Comparison of ENCODE assay signal across 9 mouse cellular contexts in genomic region chr5:88399849-88400248, GRCm38 (mm10). TPM values are rescaled to one million over a fixed set of nuclear protein-coding genes. Genes with fewer than 3 reads are reported as not detected.
DNase-seq lines count a peak whose midpoint lies in the region; ATAC-seq and TF ChIP-seq lines count a peak whose summit lies in the region.
"Had no signal": no experiment of that assay in that cellular context is flagged by ENCODE, and none has a peak within 500 bp of the region (broad histone marks: within the 10 kb centered on the region; RNA-seq: fewer than 3 reads in every experiment).

No protein-coding gene starts in this region.

- H3K4me2 ChIP-seq in liver, postnatal 0 days (ENCODE audit: low read depth, low read length): no peak overlapping the region

- ATAC-seq in liver, postnatal 0 days: no peak

- H3K36me3 ChIP-seq in liver, postnatal 0 days (replicated peaks; ENCODE audit: insufficient read depth, low read length): no peaks in the 10 kb centered on the region

- no peaks in the 10 kb centered on the region for H3K27me3 ChIP-seq in liver, postnatal 0 days (ENCODE audit: insufficient read depth, low read length)

- no peak overlapping the region for H3K9ac ChIP-seq in liver, postnatal 0 days (replicated peaks)

- TF ChIP-seq CTCF in gastrocnemius, adult 2 months (IDR thresholded peaks at IDR 0.05): peak; percentile 59
- peak; percentile 67 for TF ChIP-seq CTCF in liver, postnatal 0 days (IDR thresholded peaks at IDR 0.05; ENCODE audit: low read depth)

- no peaks in the 10 kb centered on the region for H3K9me3 ChIP-seq in liver, postnatal 0 days (ENCODE audit: low read length)

- 6% methylated on average over 6 of the region's 6 CpGs for WGBS in liver, postnatal 0 days (ENCODE audit: insufficient replicate concordance)

- H3K4me1 ChIP-seq in liver, postnatal 0 days (ENCODE audit: insufficient read depth): no peaks in the 10 kb centered on the region

- DNase-seq in B cell, adult 2 months: peak; percentile 52 to 55
- DNase-seq in WW6 (ENCODE audit: low read depth, low spot score): peak; percentile 39
- DNase-seq in cerebellum, postnatal 14 days: peak; percentile 95 to 98
- DNase-seq in gastrocnemius, adult 2 months: peak; percentile 71
- DNase-seq in kidney, postnatal 36 days: peak; percentile 70 to 92
- DNase-seq in liver, postnatal 0 days: peak; percentile 71
- DNase-seq in retina, postnatal 1 day: peak; percentile 78
- DNase-seq in urinary bladder, postnatal 14 days (ENCODE audit: low spot score): peak; percentile 83

- H3K27ac ChIP-seq in gastrocnemius, adult 2 months: no peak overlapping the region
- H3K27ac ChIP-seq in liver, postnatal 0 days (ENCODE audit: low read depth): no peak overlapping the region

- H3K4me3 ChIP-seq in gastrocnemius, adult 2 months: no peak overlapping the region
- no peak overlapping the region for H3K4me3 ChIP-seq in liver, postnatal 0 days (ENCODE audit: low read depth, low read length)

- TF ChIP-seq EP300 in liver, postnatal 0 days (IDR thresholded peaks at IDR 0.05; ENCODE audit: low read depth): no peak

- intact Hi-C loops in gastrocnemius, adult 2 months (cut with DNase I): no loop called here

RNA-seq across cellular contexts. Expression of gene Amtn, which starts 23.9 kb away (rescaled TPM):
- not detected for total RNA-seq in gastrocnemius, adult 2 months (2021)
- polyA plus RNA-seq in liver, postnatal 0 days (2015; fragmentation: Nextera tagmentation; extraction: Ambion mirVana): not detected in 2 replicates
- polyA plus RNA-seq: heart, embryonic 14.5 days had no signal

RNA-seq across cellular contexts. Expression of gene Ambn, which starts 55.9 kb away (rescaled TPM):
- total RNA-seq in gastrocnemius, adult 2 months (2021): not detected
- polyA plus RNA-seq in liver, postnatal 0 days (2015; fragmentation: Nextera tagmentation; extraction: Ambion mirVana): not detected in 2 replicates
- polyA plus RNA-seq: heart, embryonic 14.5 days had no signal

Comparison
In these comparisons a context has a peak if more than half of its experiments do, and no peak if none do; other contexts are left out.
1. DNase-seq: peak in every context shown above with its lines; median percentile 96 in cerebellum, postnatal 14 days; 83 in urinary bladder, postnatal 14 days; 81 in kidney, postnatal 36 days; 78 in retina, postnatal 1 day; 71 in gastrocnemius, adult 2 months; 71 in liver, postnatal 0 days; 54 in B cell, adult 2 months; 39 in WW6.